Mouse (Mus musculus) testis, adult 2 months (tissue): ENCODE data around the gene Zfp664. TPM values are rescaled to one million over a fixed set of nuclear protein-coding genes. Genes with fewer than 3 reads are reported as not detected.
A peak's percentile ranks its signal among the peaks of the same experiment; 100 is the strongest.

Experiments used
- H3K27ac ChIP-seq: fragments of 200-500 bp; 2 replicates; pipeline ENCODE4 v1.5.1; 2012; ENCODE audit warnings: low read depth, low read length; ENCODE audit not compliant: control insufficient read depth, insufficient read depth
- H3K27me3 ChIP-seq: fragments of 200-500 bp; 2 replicates; pipeline ENCODE4 v1.6.1; 2012; ENCODE audit warnings: mild to moderate bottlenecking, low read length, moderate library complexity; ENCODE audit not compliant: control insufficient read depth, insufficient read depth
- H3K36me3 ChIP-seq: fragments of 200-500 bp; 2 replicates; pipeline ENCODE4 v1.6.1; 2012; ENCODE audit warnings: mild to moderate bottlenecking, low read length; ENCODE audit not compliant: control insufficient read depth, insufficient read depth
- H3K4me1 ChIP-seq: fragments of 200-500 bp; 2 replicates; pipeline ENCODE4 v1.6.1; 2012; ENCODE audit warnings: low read length; ENCODE audit not compliant: control insufficient read depth, insufficient read depth
- H3K4me3 ChIP-seq: fragments of 200-500 bp; 2 replicates; pipeline ENCODE4 v1.5.1; 2012; ENCODE audit warnings: low read depth, mild to moderate bottlenecking, low read length, moderate library complexity, mixed read lengths; ENCODE audit not compliant: control insufficient read depth
- CTCF ChIP-seq: fragments of 200-500 bp; IDR thresholded peaks from 2 replicates; pipeline ENCODE4 v1.5.1; 2012; ENCODE audit warnings: low read depth, mild to moderate bottlenecking, inconsistent platforms, low read length, moderate library complexity; ENCODE audit not compliant: control insufficient read depth, insufficient read depth, insufficient replicate concordance
- POLR2A ChIP-seq: fragments of 200-500 bp; IDR thresholded peaks from 2 replicates; pipeline ENCODE4 v1.6.1; 2012; ENCODE audit warnings: low read depth, mild to moderate bottlenecking, inconsistent platforms, low read length, moderate library complexity; ENCODE audit not compliant: control insufficient read depth
- polyA plus RNA-seq: library from polyadenylated mRNA; depleted of rRNA; stranded (reverse); fragments of >200 nt; gene quantifications from 2 replicates; pipeline ENCODE4 v1.2.3, GENCODE M21; 2012

Gene Zfp664
- polyA plus RNA-seq, 1 experiment = 29.7 TPM

DNA sequence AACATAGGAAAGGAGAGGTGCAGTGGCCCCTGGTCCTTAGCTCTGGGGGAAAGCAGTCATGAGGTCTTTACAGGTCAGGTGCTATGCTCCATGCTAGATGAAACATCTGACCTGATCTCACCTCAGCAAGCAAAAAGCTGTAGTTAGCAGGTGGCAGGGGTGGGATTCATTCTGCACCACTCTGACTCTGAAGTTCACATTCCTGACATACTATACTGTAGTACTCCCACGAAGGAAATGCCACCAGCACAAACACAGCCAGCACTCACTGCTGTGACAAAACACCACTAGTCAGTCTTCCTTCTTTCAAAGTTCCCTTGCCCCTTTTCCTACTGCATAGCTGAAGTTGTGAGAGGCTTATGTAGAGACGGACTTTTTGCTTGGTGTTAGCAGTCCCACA, 10.2 kb upstream of the Zfp664 start:
- Histone ChIP-seq H3K27ac (no peak overlapping the region), H3K36me3 (no peaks in the 10 kb centered on the region; the same call in 1 of the 2 replicates), H3K4me1 (no peaks in the 10 kb centered on the region), H3K27me3 (no peaks in the 10 kb centered on the region), H3K4me3 (no peak overlapping the region)
- TF ChIP-seq CTCF (no peak), POLR2A (no peak)

- Histone ChIP-seq H3K4me3 (no peak overlapping the region), H3K36me3 (no peaks in the 10 kb centered on the region; the same call in 1 of the 2 replicates), H3K27ac (no peak overlapping the region), H3K27me3 (no peaks in the 10 kb centered on the region), H3K4me1 (no peaks in the 10 kb centered on the region)
- TF ChIP-seq CTCF = no peak
Measured at GRCm38 (mm10) chr5:124853079-124853478, 9.4 kb upstream of the Zfp664 start.

- Histone ChIP-seq H3K36me3 (no peaks in the 10 kb centered on the region; the same call in 1 of the 2 replicates), H3K27me3 (no peaks in the 10 kb centered on the region), H3K4me3 (no peak overlapping the region), H3K4me1 (no peaks in the 10 kb centered on the region), H3K27ac (no peak overlapping the region)
- TF ChIP-seq CTCF = no peak
- no peak for TF ChIP-seq POLR2A
Measured at GRCm38 (mm10) chr5:124854202-124854601, 8.3 kb upstream of the Zfp664 start.

- no peaks in the 10 kb centered on the region; the same call in none of the 2 replicates for H3K36me3 ChIP-seq
- H3K27ac ChIP-seq = no peak overlapping the region; the same call in 1 of the 2 replicates
- peak overlapping the region; percentile 73 for H3K4me3 ChIP-seq
- H3K27me3 ChIP-seq = no peaks in the 10 kb centered on the region
- TF ChIP-seq CTCF (no peak), POLR2A (no peak)
- H3K4me1 ChIP-seq = peaks cover 4% of the 10 kb centered on the region
Measured at GRCm38 (mm10) chr5:124860013-124860412, 2.5 kb upstream of the Zfp664 start.

GRCm38 (mm10) chr5:124861463-124861862, 1.0 kb upstream of the Zfp664 start:
- peaks cover 4% of the 10 kb centered on the region for H3K4me1 ChIP-seq

DNA sequence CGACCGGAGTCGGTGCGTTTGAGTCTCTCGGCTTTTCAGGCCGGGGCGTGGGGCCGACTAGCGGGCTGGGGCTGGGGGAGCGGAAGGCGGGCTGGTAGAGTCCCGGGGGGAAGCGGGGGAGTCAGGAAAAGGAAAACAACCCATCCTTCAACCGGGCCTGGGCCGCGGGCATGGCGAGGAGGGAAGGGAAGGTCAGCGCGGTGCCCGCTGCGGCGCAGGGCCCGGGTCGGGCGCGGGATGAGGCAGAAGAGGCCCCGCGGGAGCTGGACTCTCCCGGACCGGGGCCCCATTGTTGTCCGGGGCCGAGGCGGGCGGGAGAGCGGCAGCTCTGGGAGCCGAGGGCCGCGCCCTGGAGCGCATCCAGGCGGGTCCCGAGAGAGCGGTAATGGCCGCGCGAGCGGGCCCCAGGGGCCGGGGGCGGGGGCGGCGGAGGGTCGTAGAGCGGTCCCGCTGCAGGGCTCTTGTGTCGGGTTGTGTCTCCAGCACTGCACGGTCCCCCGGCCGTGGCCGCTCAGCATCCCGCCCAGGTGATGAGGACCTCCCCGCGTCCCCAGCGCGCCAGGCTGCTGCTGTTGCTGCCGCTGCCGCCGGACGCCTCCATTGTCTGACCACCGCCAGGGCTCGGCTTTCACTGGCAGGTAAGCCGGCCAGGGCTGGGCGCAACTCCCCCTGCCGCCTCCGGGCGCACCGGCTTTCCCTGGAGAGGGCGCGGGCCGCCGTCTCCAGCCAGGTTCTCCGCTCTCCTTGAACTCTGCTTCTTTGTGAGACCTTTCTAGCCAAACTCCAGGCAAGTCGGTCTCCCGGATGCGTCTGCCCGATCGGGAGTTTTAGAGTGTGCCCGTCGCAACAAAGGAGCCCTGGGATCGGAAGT, 615 bp downstream of the Zfp664 start:
- H3K27ac ChIP-seq = peak overlapping the region; percentile 59
- H3K4me3 ChIP-seq = peak overlapping the region; percentile 94
- H3K27me3 ChIP-seq = no peaks in the 10 kb centered on the region
- no peaks in the 10 kb centered on the region; the same call in none of the 2 replicates for H3K36me3 ChIP-seq
- peaks cover 4% of the 10 kb centered on the region for H3K4me1 ChIP-seq
- TF ChIP-seq POLR2A = no peak
- no peak for TF ChIP-seq CTCF

More at GRCm38 (mm10) chr5:124861463-124861862, 1.0 kb upstream of the Zfp664 start:
- Histone ChIP-seq H3K36me3 (no peaks in the 10 kb centered on the region; the same call in none of the 2 replicates), H3K4me3 (peak overlapping the region; percentile 94), H3K27me3 (no peaks in the 10 kb centered on the region), H3K27ac (peak overlapping the region; percentile 99)
- no peak for TF ChIP-seq CTCF
- TF ChIP-seq POLR2A = no peak

GRCm38 (mm10) chr5:124868981-124869380, 6.5 kb downstream of the Zfp664 start:
- TF ChIP-seq POLR2A = no peak
- TF ChIP-seq CTCF = no peak
- Histone ChIP-seq H3K4me1 (no peaks in the 10 kb centered on the region), H3K36me3 (no peaks in the 10 kb centered on the region; the same call in none of the 2 replicates)

DNA sequence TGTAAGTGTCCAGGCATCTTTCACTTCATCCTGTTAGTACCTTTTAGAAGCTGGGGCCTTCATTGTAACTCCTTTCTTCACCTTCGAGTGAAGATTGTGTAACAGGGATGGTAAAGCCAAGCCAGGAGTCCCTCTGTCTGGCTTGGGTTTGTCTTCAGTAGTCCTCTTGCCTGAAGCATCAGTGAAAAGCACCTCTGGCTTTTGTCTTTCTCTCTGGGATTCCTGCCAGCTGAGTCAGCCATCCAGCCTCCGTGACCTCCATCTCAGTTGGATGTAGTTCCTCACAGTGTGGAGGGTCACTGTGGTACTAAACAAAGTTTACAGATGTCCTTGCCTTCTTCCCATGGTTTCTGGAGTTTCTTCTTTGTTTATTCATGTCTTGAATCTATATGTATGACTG, 9.5 kb downstream of the Zfp664 start:
- no peaks in the 10 kb centered on the region for H3K4me1 ChIP-seq
- no peak for TF ChIP-seq POLR2A
- no peak for TF ChIP-seq CTCF
- H3K27ac ChIP-seq = no peak overlapping the region
- H3K27me3 ChIP-seq = no peaks in the 10 kb centered on the region
- no peak overlapping the region for H3K4me3 ChIP-seq
- H3K36me3 ChIP-seq = no peaks in the 10 kb centered on the region; the same call in 1 of the 2 replicates

More at GRCm38 (mm10) chr5:124868981-124869380, 6.5 kb downstream of the Zfp664 start:
- no peak overlapping the region for H3K4me3 ChIP-seq
- H3K27me3 ChIP-seq = no peaks in the 10 kb centered on the region
- no peak overlapping the region for H3K27ac ChIP-seq
